Mouse (Mus musculus) kidney, embryonic 16.5 days (tissue): ENCODE results near the gene Mcam. TPM values are rescaled to one million over a fixed set of nuclear protein-coding genes. Genes with fewer than 3 reads are reported as not detected.

Experiments
- ATAC-seq: fragments of 200-750 bp; cut with Nextera tagmentation; 2 replicates; pipeline ENCODE4 v1.8.0; 2017; ENCODE audit warnings: moderate TSS enrichment; ENCODE audit not compliant: low FRiP score, low TSS enrichment
- H3K27ac ChIP-seq: fragments of 300-500 bp; sonication (generic); 2 replicates; pipeline ENCODE4 v1.5.1; 2014; ENCODE audit warnings: low read length
- H3K27me3 ChIP-seq: fragments of 300-500 bp; sonication (generic); 2 replicates; pipeline ENCODE4 v1.6.1; 2014; ENCODE audit warnings: low read length, control low read depth, mixed read lengths; ENCODE audit not compliant: insufficient read depth
- H3K36me3 ChIP-seq: fragments of 300-500 bp; sonication (generic); 2 replicates; pipeline ENCODE4 v1.6.1; 2014; ENCODE audit warnings: low read length, control low read depth, mixed read lengths; ENCODE audit not compliant: insufficient read depth
- H3K4me1 ChIP-seq: fragments of 300-500 bp; sonication (generic); 2 replicates; pipeline ENCODE4 v1.6.1; 2014; ENCODE audit warnings: low read length, control low read depth, mixed read lengths; ENCODE audit not compliant: insufficient read depth
- H3K4me2 ChIP-seq: fragments of 300-500 bp; sonication (generic); replicated peaks from 2 replicates; pipeline ENCODE4 v1.6.1; 2014; ENCODE audit warnings: low read depth, low read length
- H3K4me3 ChIP-seq: fragments of 300-500 bp; sonication (generic); 2 replicates; pipeline ENCODE4 v1.5.1; 2014; ENCODE audit warnings: mild to moderate bottlenecking, low read length
- H3K9ac ChIP-seq: fragments of 300-500 bp; sonication (generic); replicated peaks from 2 replicates; pipeline ENCODE4 v1.6.1; 2014; ENCODE audit warnings: low read length
- H3K9me3 ChIP-seq: fragments of 300-500 bp; sonication (generic); 2 replicates; pipeline ENCODE4 v1.6.1; 2016; ENCODE audit warnings: low read length, control low read depth
- WGBS: fragments of 180-500 bp; shearing (Covaris S2); extraction: QIAGEN DNeasy Blood & Tissue Kit; methylation state at CpG from one replicate; pipeline ENCODE4 v1.1.7; 2014; 5-methylcytosine and 5-hydroxymethylcytosine counted together
- polyA plus RNA-seq: library from polyadenylated mRNA; unstranded; fragments of >200 nt; fragmentation: Nextera tagmentation; extraction: Ambion mirVana; gene quantifications from 2 replicates; pipeline ENCODE4 v1.2.1, GENCODE M21; 2015

The Mcam gene
- polyA plus RNA-seq, 1 experiment from 2014 or later = 60.3 TPM

GRCm38 (mm10) chr9:44147290-44147689 lies 13.0 kb downstream of the Mcam start:
- H3K9me3 ChIP-seq = no peaks in the 10 kb centered on the region
- no peak overlapping the region for H3K4me3 ChIP-seq
- no peaks in the 10 kb centered on the region for H3K27me3 ChIP-seq
- no peak overlapping the region for H3K4me2 ChIP-seq
- peaks cover 36% of the 10 kb centered on the region for H3K36me3 ChIP-seq
- H3K4me1 ChIP-seq = peaks cover 4% of the 10 kb centered on the region; the same call in 1 of the 2 replicates
- no peak for ATAC-seq
- no peak overlapping the region for H3K27ac ChIP-seq
- 62% methylated on average over 3 of the region's 3 CpGs for WGBS
- no peak overlapping the region for H3K9ac ChIP-seq

- H3K4me3 ChIP-seq = no peak overlapping the region
- H3K36me3 ChIP-seq = peaks cover 74% of the 10 kb centered on the region
- no peak overlapping the region for H3K27ac ChIP-seq
- WGBS = 72% methylated on average over 3 of the region's 3 CpGs
- no peaks in the 10 kb centered on the region for H3K27me3 ChIP-seq
- no peak overlapping the region for H3K9ac ChIP-seq
- no peak for ATAC-seq
- H3K9me3 ChIP-seq = peaks cover 3% of the 10 kb centered on the region; the same call in 1 of the 2 replicates
- H3K4me1 ChIP-seq = no peaks in the 10 kb centered on the region
- H3K4me2 ChIP-seq = no peak overlapping the region
These were observed 25.6 kb downstream of the Mcam start for GRCm38 (mm10) chr9:44159886-44160285.

DNA sequence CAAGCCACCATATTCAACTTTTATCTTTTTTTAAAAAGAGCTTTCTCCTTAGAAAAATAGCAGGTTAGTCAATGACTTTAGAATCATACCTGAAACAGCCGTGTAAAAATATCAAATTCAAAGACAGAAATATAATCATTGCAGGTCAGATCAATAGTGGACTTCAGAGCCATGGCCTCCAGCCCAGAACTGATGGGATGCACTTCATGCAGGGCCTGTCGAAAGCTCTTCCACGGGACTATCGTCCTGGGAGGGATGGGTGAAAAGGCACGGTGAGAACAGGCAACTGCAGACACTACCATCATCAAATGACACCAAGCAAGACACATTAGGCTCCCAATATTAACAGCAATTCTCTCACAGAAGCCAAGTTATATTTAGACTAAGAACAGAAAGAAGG lies 34.7 kb downstream of the Mcam start:
- Histone ChIP-seq H3K4me2 (no peak overlapping the region), H3K9me3 (no peaks in the 10 kb centered on the region), H3K9ac (no peak overlapping the region), H3K27ac (no peak overlapping the region), H3K4me1 (no peaks in the 10 kb centered on the region), H3K36me3 (peaks cover 50% of the 10 kb centered on the region), H3K27me3 (no peaks in the 10 kb centered on the region), H3K4me3 (no peak overlapping the region)
- WGBS = 87% methylated on average over 5 of the region's 5 CpGs
- ATAC-seq = no peak

- ATAC-seq = no peak
- Histone ChIP-seq H3K36me3 (peaks cover 33% of the 10 kb centered on the region), H3K27me3 (no peaks in the 10 kb centered on the region), H3K4me1 (peaks cover 6% of the 10 kb centered on the region), H3K4me2 (no peak overlapping the region), H3K9ac (no peak overlapping the region), H3K27ac (no peak overlapping the region), H3K9me3 (no peaks in the 10 kb centered on the region), H3K4me3 (no peak overlapping the region)
- WGBS = 80% methylated on average over 3 of the region's 3 CpGs
These were observed 36.5 kb downstream of the Mcam start for GRCm38 (mm10) chr9:44170691-44171151.

DNA sequence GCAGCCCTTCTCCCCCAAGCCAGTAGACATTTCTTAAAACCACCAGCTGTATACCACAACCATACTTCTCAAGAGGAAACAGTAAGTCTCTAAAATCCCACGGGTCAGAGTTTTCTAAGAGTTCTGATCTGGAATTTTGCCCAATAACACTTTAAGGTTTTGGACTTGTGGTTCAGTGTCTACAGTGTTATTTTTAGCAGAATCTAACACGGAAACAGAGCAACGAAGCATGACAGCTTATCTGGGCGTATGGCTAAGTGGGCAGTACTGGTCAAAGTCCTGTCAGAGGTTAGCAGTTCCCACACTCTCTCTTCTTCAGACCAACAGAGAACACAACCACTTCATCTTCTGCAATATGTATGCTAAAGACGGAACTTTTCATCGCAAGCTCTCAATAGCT lies 41.3 kb downstream of the Mcam start:
- peaks cover 37% of the 10 kb centered on the region for H3K36me3 ChIP-seq
- peak; percentile 70; the same call in 1 of the 2 replicates for ATAC-seq
- no peak overlapping the region for H3K4me3 ChIP-seq
- peak overlapping the region; percentile 44; the same call in 1 of the 2 replicates for H3K27ac ChIP-seq
- 0 out of 2 replicates have a peak overlapping the region, but pooled peaks have one; percentile 2 for H3K9ac ChIP-seq
- H3K4me2 ChIP-seq = no peak overlapping the region
- 27% methylated on average over 6 of the region's 6 CpGs for WGBS
- H3K27me3 ChIP-seq = no peaks in the 10 kb centered on the region
- peaks cover 9% of the 10 kb centered on the region; the same call in 1 of the 2 replicates for H3K9me3 ChIP-seq
- H3K4me1 ChIP-seq = peaks cover 16% of the 10 kb centered on the region

DNA sequence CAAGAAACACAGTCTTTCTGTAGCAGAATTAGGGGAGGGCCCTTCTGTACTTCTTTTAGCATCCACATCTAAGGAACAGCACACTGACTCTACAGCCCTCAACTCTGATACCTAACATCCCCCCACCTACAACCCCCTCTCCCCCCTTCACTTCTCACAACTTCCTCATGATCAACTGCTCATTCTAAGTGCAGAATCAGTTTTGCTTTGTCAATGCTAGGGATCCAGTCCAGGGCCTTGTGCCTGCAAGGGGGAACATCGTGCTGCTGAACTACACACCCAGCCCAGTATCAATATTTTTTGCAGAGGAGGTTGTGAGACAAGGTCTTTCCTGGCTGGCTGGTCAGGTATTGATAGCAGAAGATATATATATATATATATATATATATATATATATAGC lies 41.7 kb downstream of the Mcam start:
- Histone ChIP-seq H3K27ac (peak overlapping the region; percentile 44; the same call in 1 of the 2 replicates), H3K36me3 (peaks cover 33% of the 10 kb centered on the region), H3K27me3 (no peaks in the 10 kb centered on the region), H3K9ac (0 out of 2 replicates have a peak overlapping the region, but pooled peaks have one; percentile 2), H3K4me1 (peaks cover 16% of the 10 kb centered on the region), H3K9me3 (peaks cover 9% of the 10 kb centered on the region; the same call in 1 of the 2 replicates), H3K4me3 (no peak overlapping the region), H3K4me2 (no peak overlapping the region)
- WGBS = 80% methylated on average over 1 of the region's 1 CpGs
- ATAC-seq = 0 out of 2 replicates have a peak, but pooled peaks have one; percentile 19

DNA sequence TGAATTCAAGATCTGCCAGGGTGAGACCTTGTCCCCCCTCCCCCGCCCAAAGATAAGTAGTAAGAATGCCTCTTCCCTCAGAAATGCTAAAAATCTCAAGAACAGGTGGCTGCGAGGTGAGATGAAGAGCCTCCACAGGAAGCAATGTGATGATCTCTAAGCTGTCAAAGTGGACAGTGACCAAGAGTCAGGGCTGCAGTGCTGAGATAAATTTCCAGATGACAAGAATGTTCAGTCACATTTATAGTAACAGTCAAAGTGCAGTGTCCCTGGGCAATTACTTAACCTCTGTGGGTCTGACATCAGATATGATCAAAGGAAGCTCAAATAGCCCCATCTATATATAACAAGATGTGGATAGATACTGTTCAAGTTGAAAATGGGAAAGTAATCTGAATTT lies 43.1 kb downstream of the Mcam start:
- Histone ChIP-seq H3K4me2 (no peak overlapping the region), H3K27me3 (no peaks in the 10 kb centered on the region), H3K4me1 (peaks cover 16% of the 10 kb centered on the region), H3K9me3 (peaks cover 9% of the 10 kb centered on the region; the same call in 1 of the 2 replicates), H3K4me3 (no peak overlapping the region), H3K36me3 (peaks cover 26% of the 10 kb centered on the region; the same call in 1 of the 2 replicates), H3K9ac (no peak overlapping the region), H3K27ac (no peak overlapping the region)
- WGBS = 88% methylated on average over 2 of the region's 2 CpGs
- no peak for ATAC-seq

GRCm38 (mm10) chr9:44178389-44178788 lies 44.1 kb downstream of the Mcam start:
- 91% methylated on average over 14 of the region's 14 CpGs for whole genome bisulfite sequencing
- H3K4me1 ChIP-seq = peaks cover 16% of the 10 kb centered on the region
- H3K36me3 ChIP-seq = peaks cover 18% of the 10 kb centered on the region; the same call in 1 of the 2 replicates
- no peak for ATAC-seq
- no peak overlapping the region for H3K27ac ChIP-seq
- H3K4me3 ChIP-seq = no peak overlapping the region
- no peaks in the 10 kb centered on the region for H3K27me3 ChIP-seq
- H3K9me3 ChIP-seq = peaks cover 9% of the 10 kb centered on the region; the same call in 1 of the 2 replicates
- no peak overlapping the region for H3K4me2 ChIP-seq
- no peak overlapping the region for H3K9ac ChIP-seq

DNA sequence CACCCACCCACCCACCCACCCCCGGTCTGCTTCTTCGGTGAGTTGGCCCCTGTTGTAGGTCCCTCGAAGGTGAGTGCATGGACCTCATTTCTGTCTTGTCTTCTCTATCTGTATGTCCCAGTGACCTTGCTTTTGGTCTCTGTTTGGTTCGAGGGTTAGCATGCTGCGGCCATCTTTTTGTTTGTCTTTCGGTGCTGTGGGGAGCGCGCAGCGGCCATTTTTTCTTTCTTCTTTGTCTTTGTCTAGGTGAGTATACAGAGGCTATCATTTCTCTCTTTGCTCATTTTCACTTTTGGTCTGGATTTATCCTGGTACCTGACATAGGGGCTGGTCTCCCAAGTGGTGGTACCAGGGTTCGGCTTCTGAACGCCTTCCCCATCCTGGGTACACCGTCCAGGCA lies 44.5 kb downstream of the Mcam start:
- Histone ChIP-seq H3K36me3 (peaks cover 18% of the 10 kb centered on the region; the same call in 1 of the 2 replicates), H3K4me3 (no peak overlapping the region), H3K4me2 (no peak overlapping the region), H3K9ac (no peak overlapping the region), H3K27me3 (no peaks in the 10 kb centered on the region), H3K9me3 (peaks cover 9% of the 10 kb centered on the region; the same call in 1 of the 2 replicates), H3K27ac (no peak overlapping the region), H3K4me1 (peaks cover 16% of the 10 kb centered on the region)
- no peak for ATAC-seq
- WGBS = 99% methylated on average over 12 of the region's 12 CpGs

DNA sequence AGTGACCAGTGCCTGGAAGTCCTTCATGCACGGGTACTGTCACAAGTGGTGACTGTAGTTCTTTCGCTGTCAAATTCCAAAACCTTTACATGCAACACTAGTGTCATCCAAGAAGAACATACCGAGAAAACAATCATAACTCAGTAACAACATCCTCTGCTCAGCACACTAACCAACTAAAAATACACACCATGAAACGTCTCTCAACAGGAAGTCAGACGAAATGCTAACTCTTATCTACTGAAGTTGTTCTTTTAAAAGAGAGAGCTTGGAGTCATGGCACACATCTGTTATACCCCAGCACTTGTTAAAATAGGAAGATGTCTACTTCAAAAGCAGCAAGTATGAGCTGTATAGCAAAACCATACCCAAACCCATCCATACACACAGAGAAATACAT lies 47.3 kb downstream of the Mcam start:
- Histone ChIP-seq H3K27ac (no peak overlapping the region), H3K36me3 (peaks cover 18% of the 10 kb centered on the region; the same call in 1 of the 2 replicates), H3K4me1 (peaks cover 7% of the 10 kb centered on the region; the same call in 1 of the 2 replicates), H3K4me3 (no peak overlapping the region), H3K4me2 (no peak overlapping the region), H3K9ac (no peak overlapping the region), H3K27me3 (no peaks in the 10 kb centered on the region), H3K9me3 (peaks cover 9% of the 10 kb centered on the region; the same call in 1 of the 2 replicates)
- 76% methylated on average over 5 of the region's 5 CpGs for WGBS
- no peak for ATAC-seq
